Mouse (Mus musculus) thymus, adult 2 months (tissue): ENCODE data around the gene Aebp2. TPM values are rescaled to one million over a fixed set of nuclear protein-coding genes. Genes with fewer than 3 reads are reported as not detected.
"Not testable (repeated sequence)": the region's sequence is repeated elsewhere in the genome, so short reads cannot be mapped to it uniquely, and the experiment has no call there.

Experiments used
- DNase-seq: peaks from one replicate; pipeline ENCODE4 v3.0.0; 2021
- H3K27ac ChIP-seq: fragments of 200-500 bp; 2 replicates; pipeline ENCODE4 v1.5.1; 2012; ENCODE audit warnings: low read length, control low read depth; ENCODE audit not compliant: control insufficient read depth, insufficient read depth
- H3K27me3 ChIP-seq: fragments of 200-500 bp; 2 replicates; pipeline ENCODE4 v1.6.1; 2012; ENCODE audit warnings: mild to moderate bottlenecking, low read length, moderate library complexity, mixed read lengths; ENCODE audit not compliant: control insufficient read depth, insufficient read depth
- H3K36me3 ChIP-seq: fragments of 200-500 bp; 2 replicates; pipeline ENCODE4 v1.6.1; 2012; ENCODE audit warnings: mild to moderate bottlenecking, low read length, moderate library complexity; ENCODE audit not compliant: control insufficient read depth, insufficient read depth
- H3K4me1 ChIP-seq: fragments of 200-500 bp; replicated peaks from 2 replicates; pipeline ENCODE4 v1.6.1; 2012; ENCODE audit warnings: low read length; ENCODE audit not compliant: control insufficient read depth, insufficient read depth
- H3K4me3 ChIP-seq: fragments of 200-500 bp; 2 replicates; pipeline ENCODE4 v1.5.1; 2012; ENCODE audit warnings: mild to moderate bottlenecking, low read length, control low read depth, moderate library complexity; ENCODE audit not compliant: control insufficient read depth, insufficient read depth
- CTCF ChIP-seq: fragments of 200-500 bp; IDR thresholded peaks from 2 replicates; pipeline ENCODE4 v1.5.1; 2012; ENCODE audit warnings: mild to moderate bottlenecking, control low read depth, low read length, moderate library complexity, borderline replicate concordance; ENCODE audit not compliant: control insufficient read depth, poor library complexity, insufficient read depth; ENCODE audit errors: extremely low read depth
- POLR2A ChIP-seq: fragments of 200-500 bp; IDR thresholded peaks from 2 replicates; pipeline ENCODE4 v1.6.1; 2012; ENCODE audit warnings: mild to moderate bottlenecking, low read length, control low read depth, moderate library complexity; ENCODE audit not compliant: control insufficient read depth, poor library complexity, insufficient read depth; ENCODE audit errors: extremely low read depth
- WGBS: fragments of 180-500 bp; shearing (Covaris S2); methylation state at CpG from one replicate; pipeline ENCODE4 v1.1.7; 2018; 5-methylcytosine and 5-hydroxymethylcytosine counted together
- polyA plus RNA-seq: library from polyadenylated mRNA; depleted of rRNA; stranded (reverse); fragments of >200 nt; gene quantifications from 2 replicates; pipeline ENCODE4 v1.2.3, GENCODE M21; 2012

Aebp2 gene
- polyA plus RNA-seq, 1 experiment = 56.9 TPM

- no peak for DNase-seq
- H3K27ac ChIP-seq = no peak overlapping the region
- TF ChIP-seq CTCF (no peak), POLR2A (no peak)
- H3K4me1 ChIP-seq = peaks cover 4% of the 10 kb centered on the region
- WGBS = 64% methylated on average over 4 of the region's 4 CpGs
- H3K27me3 ChIP-seq = no peaks in the 10 kb centered on the region
- no peaks in the 10 kb centered on the region for H3K36me3 ChIP-seq
- H3K4me3 ChIP-seq = no peak overlapping the region
Measured at GRCm38 (mm10) chr6:140580170-140580569, 42.3 kb upstream of the Aebp2 start.

GRCm38 (mm10) chr6:140586714-140587259 is 35.7 kb upstream of the Aebp2 start:
- TF ChIP-seq POLR2A = no peak
- no peak for TF ChIP-seq CTCF
- Histone ChIP-seq H3K36me3 (no peaks in the 10 kb centered on the region), H3K27ac (no peak overlapping the region), H3K4me3 (no peak overlapping the region), H3K27me3 (no peaks in the 10 kb centered on the region), H3K4me1 (no peaks in the 10 kb centered on the region)
- 96% methylated on average over 8 of the region's 8 CpGs for WGBS
- DNase-seq = no peak

GRCm38 (mm10) chr6:140591331-140591730 is 31.1 kb upstream of the Aebp2 start:
- Histone ChIP-seq H3K36me3 (no peaks in the 10 kb centered on the region), H3K4me3 (no peak overlapping the region), H3K27ac (no peak overlapping the region), H3K4me1 (peaks cover 9% of the 10 kb centered on the region), H3K27me3 (no peaks in the 10 kb centered on the region)
- no peak for DNase-seq
- WGBS = 93% methylated on average over 5 of the region's 5 CpGs
- no peak for TF ChIP-seq CTCF
- TF ChIP-seq POLR2A = no peak

GRCm38 (mm10) chr6:140592713-140593112 is 29.8 kb upstream of the Aebp2 start:
- no peak overlapping the region for H3K27ac ChIP-seq

GRCm38 (mm10) chr6:140593420-140594170 is 28.9 kb upstream of the Aebp2 start:
- TF ChIP-seq CTCF = no peak
- TF ChIP-seq POLR2A = no peak
- Histone ChIP-seq H3K27me3 (no peaks in the 10 kb centered on the region), H3K4me1 (peaks cover 20% of the 10 kb centered on the region), H3K36me3 (no peaks in the 10 kb centered on the region), H3K27ac (no peak overlapping the region), H3K4me3 (no peak overlapping the region)
- DNase-seq = no peak
- WGBS = 90% methylated on average over 17 of the region's 17 CpGs

More at GRCm38 (mm10) chr6:140592713-140593112, 29.8 kb upstream of the Aebp2 start:
- no peaks in the 10 kb centered on the region for H3K36me3 ChIP-seq
- H3K4me3 ChIP-seq = no peak overlapping the region
- peaks cover 14% of the 10 kb centered on the region for H3K4me1 ChIP-seq
- TF ChIP-seq POLR2A (no peak), CTCF (no peak)
- WGBS = 93% methylated on average over 8 of the region's 8 CpGs
- DNase-seq = no peak
- H3K27me3 ChIP-seq = no peaks in the 10 kb centered on the region

GRCm38 (mm10) chr6:140595551-140595950 is 26.9 kb upstream of the Aebp2 start:
- not testable (repeated sequence) for H3K36me3 ChIP-seq, DNase-seq
- WGBS = 96% methylated on average over 6 of the region's 6 CpGs

GRCm38 (mm10) chr6:140597381-140598329 is 24.8 kb upstream of the Aebp2 start:
- peak overlapping the region; percentile 29; the same call in 1 of the 2 replicates for H3K27ac ChIP-seq
- H3K4me3 ChIP-seq = no peak overlapping the region
- WGBS = 96% methylated on average over 15 of the region's 15 CpGs
- H3K27me3 ChIP-seq = no peaks in the 10 kb centered on the region
- peaks cover 30% of the 10 kb centered on the region for H3K4me1 ChIP-seq
- no peaks in the 10 kb centered on the region for H3K36me3 ChIP-seq
- TF ChIP-seq POLR2A (no peak), CTCF (no peak)
- DNase-seq = no peak

More at GRCm38 (mm10) chr6:140595551-140595950, 26.9 kb upstream of the Aebp2 start:
- not testable (repeated sequence) for H3K4me3 ChIP-seq, H3K27me3 ChIP-seq
- Histone ChIP-seq H3K4me1 (peaks cover 30% of the 10 kb centered on the region), H3K27ac (peak overlapping the region; percentile 9)
